Mouse (Mus musculus): ENCODE results near the gene Ggnbp2. TPM values are rescaled to one million over a fixed set of nuclear protein-coding genes. Genes with fewer than 3 reads are reported as not detected.
"Not testable (repeated sequence)": the region's sequence is repeated elsewhere in the genome, so short reads cannot be mapped to it uniquely, and the experiment has no call there.

Gene Ggnbp2
- polyA plus RNA-seq, 1 experiment from 2014 or later: 72.6 TPM

DNA sequence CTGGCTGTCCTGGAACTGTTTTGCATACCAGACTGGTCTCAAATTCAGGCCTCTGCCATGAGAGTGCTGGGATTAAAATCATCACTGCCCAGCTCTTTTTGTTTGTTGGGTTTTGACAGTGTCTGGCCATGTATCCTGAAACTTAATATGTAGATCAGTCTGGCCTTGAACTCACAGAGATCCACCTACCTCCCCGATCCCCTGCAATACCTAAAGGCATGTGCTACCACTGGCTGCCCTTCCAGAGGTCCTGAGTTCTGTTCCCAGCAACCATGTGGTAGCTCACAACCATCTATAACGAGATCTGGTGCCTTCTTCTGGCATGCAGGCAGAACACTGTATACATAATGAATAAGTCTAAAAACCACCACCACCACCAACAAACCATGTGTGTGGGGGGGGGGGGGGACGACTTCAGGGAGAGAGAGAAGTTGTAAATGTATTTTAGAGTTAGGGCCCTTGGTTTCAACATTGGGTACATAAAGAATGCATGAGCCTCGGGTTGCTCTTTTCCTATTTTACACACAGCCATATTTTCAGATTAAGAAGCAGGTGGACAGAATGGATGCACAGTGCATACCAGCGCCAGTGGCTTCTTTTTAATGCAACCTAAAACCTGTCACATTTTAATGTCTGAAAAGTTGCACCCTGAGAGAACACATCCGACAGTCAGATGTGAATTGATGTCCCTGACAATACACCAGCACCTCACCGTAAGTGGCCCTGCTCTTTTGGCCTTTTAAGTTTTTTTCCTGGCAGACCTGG, 8.6 kb upstream of the Ggnbp2 start:
- no peak for ATAC-seq (ENCODE audit: insufficient number of reproducible peaks, insufficient read depth, low FRiP score, low TSS enrichment, low read depth)

DNA sequence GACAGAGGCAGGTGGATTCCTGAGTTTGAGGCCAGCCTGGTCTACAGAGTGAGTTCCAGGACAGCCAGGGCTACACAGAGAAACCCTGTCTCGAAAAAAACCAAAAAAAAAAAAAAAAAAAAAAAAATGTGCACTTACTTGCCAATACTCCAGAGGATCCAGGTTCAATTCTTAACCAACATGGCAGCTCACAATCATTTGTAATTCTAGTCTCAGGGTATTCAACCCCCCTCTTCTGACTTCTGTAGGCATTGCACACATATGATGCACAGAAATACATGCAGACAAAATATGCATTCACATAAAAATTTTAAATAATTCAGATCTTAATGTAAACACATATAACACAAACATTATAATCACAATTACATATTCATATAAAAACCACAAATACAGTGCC, 5.4 kb upstream of the Ggnbp2 start:
- H3K9me3 ChIP-seq; ATAC-seq (ENCODE audit: insufficient number of reproducible peaks, insufficient read depth, low FRiP score, low TSS enrichment, low read depth); H3K36me3 ChIP-seq; H3K4me3 ChIP-seq (replicated peaks); H3K9ac ChIP-seq (replicated peaks); H3K4me2 ChIP-seq; H3K27me3 ChIP-seq; H3K27ac ChIP-seq: not testable (repeated sequence)
- H3K4me1 ChIP-seq (replicated peaks): peaks cover 12% of the 10 kb centered on the region
- WGBS: 67% methylated on average over 1 of the region's 1 CpGs

More for the DNA sequence above, 8.6 kb upstream of the Ggnbp2 start:
- Histone ChIP-seq H3K9me3 (no peaks in the 10 kb centered on the region), H3K36me3 (peaks cover 25% of the 10 kb centered on the region; the same call in 1 of the 2 replicates), H3K4me2 (peak overlapping the region; percentile 70), H3K4me1 (replicated peaks) (peaks cover 18% of the 10 kb centered on the region), H3K27me3 (no peaks in the 10 kb centered on the region), H3K4me3 (replicated peaks) (peak overlapping the region; percentile 90), H3K27ac (peak overlapping the region; percentile 93), H3K9ac (replicated peaks) (peak overlapping the region; percentile 81)
- WGBS: 24% methylated on average over 7 of the region's 7 CpGs

DNA sequence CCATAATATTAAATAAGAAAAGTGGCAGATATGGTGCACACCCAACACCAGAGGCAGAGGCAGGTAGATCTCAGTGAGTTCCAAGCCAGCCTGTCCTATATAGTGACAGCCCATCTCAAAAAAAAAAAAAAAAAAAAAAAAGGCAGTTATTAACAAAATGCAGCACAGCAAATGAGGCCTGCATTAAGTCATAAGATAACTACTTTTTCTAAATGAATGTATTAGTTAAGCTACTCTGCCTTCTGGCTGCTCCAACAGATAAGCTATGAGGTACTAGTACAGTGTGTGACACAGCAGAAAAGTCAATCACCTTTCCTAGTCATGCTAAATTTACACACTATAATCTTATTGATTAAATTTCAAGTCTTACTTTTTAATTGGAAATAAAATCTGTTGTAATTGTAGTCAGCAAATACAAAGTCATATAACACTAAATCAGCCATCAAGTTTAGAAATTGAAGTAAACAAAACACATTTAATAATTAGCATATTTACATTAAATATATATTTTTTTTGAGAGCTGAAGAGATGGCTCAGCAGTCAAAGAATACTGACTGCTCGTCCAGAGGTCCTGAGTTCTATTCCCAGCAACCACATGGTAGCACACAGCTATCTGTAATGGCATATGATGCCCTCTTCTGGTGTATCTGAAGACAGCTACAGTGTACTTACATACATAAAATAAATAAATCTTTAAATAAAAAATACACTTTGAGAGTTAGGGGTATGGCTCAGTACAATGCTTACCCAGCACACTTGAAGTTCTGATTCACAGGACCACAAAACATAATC, 2.6 kb upstream of the Ggnbp2 start:
- H3K9me3 ChIP-seq: no peaks in the 10 kb centered on the region
- H3K9ac ChIP-seq (replicated peaks): no peak overlapping the region
- peaks cover 10% of the 10 kb centered on the region for H3K4me1 ChIP-seq (replicated peaks)
- peaks cover 4% of the 10 kb centered on the region; the same call in 1 of the 2 replicates for H3K36me3 ChIP-seq
- H3K4me3 ChIP-seq (replicated peaks): no peak overlapping the region
- 80% methylated on average over 1 of the region's 1 CpGs for WGBS
- H3K27me3 ChIP-seq: no peaks in the 10 kb centered on the region
- no peak overlapping the region for H3K27ac ChIP-seq
- no peak for ATAC-seq (ENCODE audit: insufficient number of reproducible peaks, insufficient read depth, low FRiP score, low TSS enrichment, low read depth)
- H3K4me2 ChIP-seq: no peak overlapping the region

DNA sequence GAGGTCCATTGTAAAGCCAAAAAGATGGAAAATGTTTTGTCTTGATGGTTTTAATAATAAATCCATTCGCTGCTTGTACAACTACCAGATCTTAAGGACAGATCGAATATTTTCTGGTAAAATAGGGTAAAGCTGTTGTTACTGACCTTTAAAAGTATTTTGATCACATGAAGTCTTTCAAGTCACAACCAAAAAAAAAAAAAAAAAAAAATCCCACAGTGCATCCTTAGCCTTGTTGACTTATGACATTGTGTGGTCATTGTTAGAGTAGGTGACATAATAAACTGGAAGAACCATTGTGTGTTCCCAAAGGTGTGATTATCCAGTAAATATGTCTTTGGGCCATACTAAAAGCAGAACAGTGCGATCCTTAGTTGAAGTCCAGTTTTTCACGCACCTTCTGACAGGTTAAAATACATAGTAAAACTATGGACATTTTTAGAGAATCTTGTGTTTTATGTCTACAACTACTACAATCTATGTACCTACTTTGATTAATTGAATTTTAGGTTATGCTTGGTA, 992 bp upstream of the Ggnbp2 start:
- Histone ChIP-seq H3K9ac (replicated peaks) (peak overlapping the region; percentile 96), H3K4me3 (replicated peaks) (peak overlapping the region; percentile 93), H3K36me3 (no peaks in the 10 kb centered on the region), H3K27me3 (no peaks in the 10 kb centered on the region), H3K9me3 (no peaks in the 10 kb centered on the region), H3K27ac (peak overlapping the region; percentile 98), H3K4me1 (replicated peaks) (peaks cover 20% of the 10 kb centered on the region), H3K4me2 (peak overlapping the region; percentile 70)
- 76% methylated on average over 4 of the region's 4 CpGs for WGBS
- no peak for ATAC-seq (ENCODE audit: insufficient number of reproducible peaks, insufficient read depth, low FRiP score, low TSS enrichment, low read depth)

DNA sequence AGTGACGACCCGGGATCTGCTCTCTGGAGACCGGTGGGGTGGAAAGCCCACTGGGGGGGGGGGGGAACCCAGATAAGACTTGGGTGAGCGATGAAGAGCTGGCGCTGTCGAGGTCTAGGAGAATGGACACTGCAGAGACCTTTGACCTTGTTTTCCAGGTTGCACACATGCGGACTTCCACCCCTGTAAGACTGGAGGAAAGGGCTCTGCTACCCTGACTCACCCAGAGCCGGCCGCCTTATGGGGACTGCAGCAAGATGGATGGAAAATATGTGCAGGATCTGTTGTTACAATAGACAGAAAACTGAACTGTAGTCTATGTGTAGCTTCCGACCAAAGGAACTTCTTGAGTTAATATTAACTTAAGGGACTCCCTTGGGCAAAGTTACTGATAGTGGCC, 429 bp upstream of the Ggnbp2 start:
- H3K9ac ChIP-seq (replicated peaks): peak overlapping the region; percentile 96
- H3K36me3 ChIP-seq: no peaks in the 10 kb centered on the region
- WGBS: 3% methylated on average over 10 of the region's 10 CpGs
- peak overlapping the region; percentile 98 for H3K27ac ChIP-seq
- peak overlapping the region; percentile 70 for H3K4me2 ChIP-seq
- peak; percentile 19; the same call in 1 of the 2 replicates for ATAC-seq (ENCODE audit: insufficient number of reproducible peaks, insufficient read depth, low FRiP score, low TSS enrichment, low read depth)
- H3K4me3 ChIP-seq (replicated peaks): peak overlapping the region; percentile 93
- H3K9me3 ChIP-seq: no peaks in the 10 kb centered on the region
- no peaks in the 10 kb centered on the region for H3K27me3 ChIP-seq
- H3K4me1 ChIP-seq (replicated peaks): peaks cover 20% of the 10 kb centered on the region

DNA sequence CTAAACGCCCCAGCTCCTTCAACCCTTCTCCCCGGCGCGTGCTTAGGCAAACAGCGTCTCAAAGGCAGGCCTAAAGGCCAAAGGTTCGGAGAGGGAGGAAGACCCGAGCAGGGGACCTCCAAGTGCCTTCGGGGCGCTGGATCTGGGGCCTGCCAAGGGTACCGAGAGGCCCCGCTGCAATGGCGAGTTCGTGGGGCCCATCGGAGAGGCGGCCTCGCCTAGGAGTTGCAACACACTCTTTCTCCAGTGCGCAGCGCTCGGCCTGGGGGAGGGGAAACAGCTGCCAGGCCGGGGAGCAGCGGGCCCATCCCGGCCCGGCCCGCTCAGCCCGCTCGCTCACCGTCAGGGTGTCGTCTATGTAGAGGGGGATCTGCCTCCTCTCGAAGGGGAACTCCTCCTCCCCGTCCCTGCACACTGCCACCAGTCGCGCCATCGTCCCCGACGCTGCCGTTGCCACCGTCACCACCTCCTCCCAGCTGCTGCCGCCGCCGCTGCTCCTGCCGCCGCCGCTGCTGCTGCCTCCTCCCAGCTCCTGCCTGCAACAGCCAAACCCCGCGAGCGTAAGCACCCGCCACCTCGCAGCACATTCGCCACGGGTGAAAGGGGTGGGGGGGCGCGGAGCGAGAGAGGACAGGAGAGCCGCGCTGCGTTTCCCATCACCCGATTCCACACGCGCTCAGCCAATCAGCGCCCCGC, 932 bp downstream of the Ggnbp2 start:
- peak overlapping the region; percentile 98 for H3K27ac ChIP-seq
- peak overlapping the region; percentile 68 for H3K4me2 ChIP-seq
- ATAC-seq (ENCODE audit: insufficient number of reproducible peaks, insufficient read depth, low FRiP score, low TSS enrichment, low read depth): peak; percentile 75
- under 1% methylated on average over 44 of the region's 61 CpGs for WGBS
- no peaks in the 10 kb centered on the region for H3K9me3 ChIP-seq
- H3K27me3 ChIP-seq: no peaks in the 10 kb centered on the region
- peaks cover 20% of the 10 kb centered on the region for H3K4me1 ChIP-seq (replicated peaks)
- H3K4me3 ChIP-seq (replicated peaks): peak overlapping the region; percentile 93
- H3K9ac ChIP-seq (replicated peaks): peak overlapping the region; percentile 93
- H3K36me3 ChIP-seq: no peaks in the 10 kb centered on the region

DNA sequence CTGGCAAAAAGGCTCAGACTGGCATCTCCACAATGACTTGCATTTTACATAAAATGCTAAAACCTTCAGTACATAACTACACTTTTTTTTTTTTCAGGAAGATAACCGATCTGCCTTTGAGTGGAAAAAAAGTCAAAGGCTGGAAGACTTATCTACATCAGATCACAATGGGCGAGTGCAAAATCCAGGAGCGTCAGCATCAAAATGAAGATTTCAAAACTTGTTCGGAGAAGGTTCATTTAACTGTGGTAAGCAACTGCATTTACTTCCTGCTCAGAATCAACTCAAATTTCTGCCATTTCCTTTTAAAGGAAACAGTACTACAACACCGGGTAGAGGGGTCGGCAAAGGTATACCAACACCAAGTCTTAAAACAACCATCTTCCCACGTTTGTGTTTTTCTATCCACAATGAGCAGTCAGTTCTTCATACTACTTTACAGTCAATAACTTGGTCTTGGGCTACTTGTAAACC, 1.8 kb downstream of the Ggnbp2 start:
- H3K4me2 ChIP-seq: peak overlapping the region; percentile 68
- H3K27ac ChIP-seq: peak overlapping the region; percentile 98; the same call in 1 of the 2 replicates
- no peaks in the 10 kb centered on the region; the same call in 1 of the 2 replicates for H3K36me3 ChIP-seq
- H3K9me3 ChIP-seq: no peaks in the 10 kb centered on the region
- peak overlapping the region; percentile 93 for H3K9ac ChIP-seq (replicated peaks)
- H3K4me3 ChIP-seq (replicated peaks): peak overlapping the region; percentile 93
- H3K27me3 ChIP-seq: no peaks in the 10 kb centered on the region
- peaks cover 20% of the 10 kb centered on the region for H3K4me1 ChIP-seq (replicated peaks)
- no peak for ATAC-seq (ENCODE audit: insufficient number of reproducible peaks, insufficient read depth, low FRiP score, low TSS enrichment, low read depth)
- 14% methylated on average over 7 of the region's 7 CpGs for WGBS

DNA sequence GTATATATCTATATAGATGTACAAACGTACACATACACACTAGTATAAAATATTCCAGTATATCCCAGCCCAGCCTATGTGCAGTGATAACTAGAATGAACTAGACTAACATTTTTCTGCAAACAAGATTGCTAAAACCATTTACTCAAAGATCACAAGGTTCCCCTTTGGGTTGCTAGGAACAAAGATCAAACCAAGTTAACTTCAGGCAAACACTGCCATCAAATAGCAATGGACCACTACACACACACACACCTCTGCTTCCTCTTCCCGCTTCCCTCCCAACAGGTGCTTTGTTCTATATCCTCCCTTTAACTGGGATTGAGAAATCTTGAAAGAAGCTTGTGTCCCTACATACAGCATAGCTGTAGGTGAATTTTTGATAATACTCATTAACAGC, 3.0 kb downstream of the Ggnbp2 start:
- Histone ChIP-seq H3K27me3 (no peaks in the 10 kb centered on the region), H3K9me3 (no peaks in the 10 kb centered on the region), H3K27ac (no peak overlapping the region), H3K4me2 (peak overlapping the region; percentile 18), H3K36me3 (no peaks in the 10 kb centered on the region; the same call in 1 of the 2 replicates), H3K4me3 (replicated peaks) (no peak overlapping the region), H3K9ac (replicated peaks) (no peak overlapping the region), H3K4me1 (replicated peaks) (peaks cover 20% of the 10 kb centered on the region)
- ATAC-seq (ENCODE audit: insufficient number of reproducible peaks, insufficient read depth, low FRiP score, low TSS enrichment, low read depth): no peak
- WGBS: 84% methylated on average over 2 of the region's 2 CpGs

DNA sequence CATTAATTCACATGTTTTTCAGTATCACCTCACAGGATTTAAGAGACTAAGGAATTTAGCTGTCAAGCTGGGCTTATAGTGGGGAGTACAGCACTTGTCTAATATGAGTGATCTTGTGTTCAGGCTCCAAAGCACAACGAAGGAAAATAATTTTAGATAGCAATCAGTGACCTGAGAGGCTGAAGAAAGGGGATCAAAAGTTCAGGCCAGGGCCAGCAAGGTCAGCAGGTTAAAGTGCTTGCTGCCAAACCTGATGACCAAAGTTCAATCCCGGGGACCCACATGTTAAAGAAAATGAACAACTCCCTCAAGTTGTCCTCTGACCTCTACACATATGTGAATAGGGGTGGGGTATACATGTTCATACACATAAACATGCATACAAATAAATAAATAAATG, 5.3 kb downstream of the Ggnbp2 start:
- ATAC-seq (ENCODE audit: insufficient number of reproducible peaks, insufficient read depth, low FRiP score, low TSS enrichment, low read depth): no peak
- H3K9me3 ChIP-seq: no peaks in the 10 kb centered on the region

DNA sequence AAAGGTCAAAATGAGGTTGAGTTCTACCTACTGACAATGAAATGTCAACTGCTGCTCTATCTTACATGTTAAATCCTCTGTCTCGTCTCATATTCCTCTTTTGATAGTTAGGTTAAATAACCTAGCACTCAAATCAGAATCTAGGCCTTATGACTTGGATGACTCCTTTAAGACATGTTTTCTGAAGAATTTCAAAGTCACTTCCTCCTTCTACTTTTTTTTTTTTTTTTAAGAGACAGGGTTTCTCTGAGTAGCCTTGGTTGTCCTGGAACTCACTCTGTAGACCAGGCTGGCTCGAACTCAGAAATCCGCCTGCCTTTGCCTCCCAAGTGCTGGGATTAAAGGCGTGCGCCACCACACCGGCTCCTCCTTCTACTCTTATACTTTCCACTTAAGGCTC, 15.3 kb downstream of the Ggnbp2 start:
- Histone ChIP-seq H3K27ac (no peak overlapping the region), H3K4me3 (replicated peaks) (no peak overlapping the region), H3K27me3 (no peaks in the 10 kb centered on the region), H3K4me1 (replicated peaks) (no peaks in the 10 kb centered on the region), H3K4me2 (no peak overlapping the region), H3K36me3 (peaks cover 83% of the 10 kb centered on the region), H3K9me3 (no peaks in the 10 kb centered on the region), H3K9ac (replicated peaks) (no peak overlapping the region)
- 96% methylated on average over 6 of the region's 6 CpGs for WGBS
- ATAC-seq (ENCODE audit: insufficient number of reproducible peaks, insufficient read depth, low FRiP score, low TSS enrichment, low read depth): no peak

More for the DNA sequence above, 5.3 kb downstream of the Ggnbp2 start:
- Histone ChIP-seq H3K4me1 (replicated peaks) (peaks cover 17% of the 10 kb centered on the region), H3K9ac (replicated peaks) (no peak overlapping the region), H3K27ac (no peak overlapping the region), H3K4me3 (replicated peaks) (no peak overlapping the region), H3K27me3 (no peaks in the 10 kb centered on the region), H3K4me2 (no peak overlapping the region), H3K36me3 (peaks cover 16% of the 10 kb centered on the region)
- 49% methylated on average over 2 of the region's 2 CpGs for WGBS

All from limb, embryonic 12.5 days (tissue).